Mouse (Mus musculus) spleen, postnatal 4 days (tissue): ENCODE results near the gene Col4a2.
"Not testable (repeated sequence)": the region's sequence is repeated elsewhere in the genome, so short reads cannot be mapped to it uniquely, and the experiment has no call there.

Experiments used
- DNase-seq, 2 experiments: peaks; one replicate each; pipeline ENCODE4 v3.0.0; 2022; ENCODE audit warnings: low spot score in 2 of 2

The Col4a2 gene

GRCm38 (mm10) chr8:11486142-11486541 is 173.5 kb downstream of the Col4a2 start:
- peak; percentile 54 to 85 for DNase-seq

- no peak for DNase-seq
Observed at GRCm38 (mm10) chr8:11487229-11487628, 174.6 kb downstream of the Col4a2 start.

GRCm38 (mm10) chr8:11492340-11492739 is 179.7 kb downstream of the Col4a2 start:
- not testable (repeated sequence) for DNase-seq

GRCm38 (mm10) chr8:11497017-11497990 is 184.7 kb downstream of the Col4a2 start, which contains the start of gene Naxd:
Gene Naxd, plus strand, starts transcription at chr8:11497506.
- peak; percentile 85 to 93 for DNase-seq

- no peak for DNase-seq
Observed at GRCm38 (mm10) chr8:11498281-11498680, 185.7 kb downstream of the Col4a2 start.
